In the genomic region with DNA sequence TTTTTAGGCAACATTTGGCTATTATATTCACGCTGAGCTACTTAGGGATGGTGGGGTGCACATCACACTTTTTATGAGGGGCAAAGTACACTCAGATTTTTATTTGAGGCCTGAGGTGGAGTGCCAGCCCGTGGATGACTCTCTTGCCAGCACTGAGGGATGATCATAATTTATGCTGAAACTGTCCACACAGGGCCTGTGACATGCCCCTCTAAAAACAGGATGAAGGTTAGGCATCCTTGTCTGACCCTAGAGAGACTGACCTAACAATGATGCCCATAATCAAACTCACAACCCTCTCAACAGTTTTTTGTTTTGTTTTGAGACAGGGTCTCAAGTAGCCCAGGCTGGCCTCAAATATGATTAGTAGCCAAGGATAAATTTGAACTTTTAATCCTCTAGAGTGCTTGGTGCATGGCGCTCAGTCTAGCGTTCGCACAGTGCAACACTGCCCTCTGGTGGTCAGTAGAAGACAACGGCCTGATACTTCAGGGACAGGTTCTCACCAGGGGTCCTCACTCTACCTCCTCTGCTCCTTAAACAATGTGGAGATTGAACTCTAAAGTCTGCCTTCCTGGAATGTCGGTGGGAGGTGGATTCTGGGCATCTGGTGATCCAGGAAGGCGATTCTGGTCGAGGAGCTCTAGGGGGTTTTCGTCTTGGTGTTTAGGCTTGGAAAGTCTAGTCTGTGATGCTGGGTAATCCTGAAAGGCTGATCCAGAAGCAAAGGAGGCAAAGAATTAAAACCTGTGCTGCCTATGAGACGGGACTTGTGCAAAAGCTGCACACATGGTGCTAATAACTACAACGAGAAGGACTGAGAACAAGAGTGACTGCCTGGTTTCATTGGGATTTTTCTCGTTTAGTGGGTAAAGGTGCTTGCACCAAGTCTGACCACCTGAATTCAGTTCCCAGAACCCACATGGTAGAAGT, we compare ENCODE assay signal across 8 mouse cellular contexts. TPM values are rescaled to one million over a fixed set of nuclear protein-coding genes. Genes with fewer than 3 reads are reported as not detected.
DNase-seq lines count a peak whose midpoint lies in the region; ATAC-seq and TF ChIP-seq lines count a peak whose summit lies in the region.

No protein-coding gene starts in this region.

- H3K27me3 ChIP-seq in heart, embryonic 10.5 days (ENCODE audit: insufficient read depth, poor library complexity, severe bottlenecking): peaks cover 8% of the 10 kb centered on the region; the same call in 1 of the 2 replicates
- H3K27me3 ChIP-seq in forebrain, embryonic 15.5 days: peaks cover 6% of the 10 kb centered on the region; the same call in 1 of the 2 replicates
- no peaks in the 10 kb centered on the region for H3K27me3 ChIP-seq in limb, embryonic 11.5 days (ENCODE audit: control insufficient read depth, insufficient read depth, low read length)
- H3K27me3 ChIP-seq in midbrain, postnatal 0 days (ENCODE audit: insufficient read depth, low read length): peaks cover 6% of the 10 kb centered on the region

- WGBS in heart, embryonic 10.5 days: 22% methylated on average over 13 of the region's 13 CpGs
- WGBS in forebrain, embryonic 15.5 days: 20% methylated on average over 13 of the region's 13 CpGs
- WGBS in limb, embryonic 11.5 days: 15% methylated on average over 13 of the region's 13 CpGs
- WGBS in midbrain, postnatal 0 days: 24% methylated on average over 13 of the region's 13 CpGs

- ATAC-seq in forebrain, embryonic 15.5 days (replicated peaks): peak; percentile 90
- ATAC-seq in inflammation-experienced regulatory T-cells, adult 6 months: peak; percentile 70
- 0 out of 2 replicates have a peak, but pooled peaks have one; percentile 36 for ATAC-seq in limb, embryonic 11.5 days (ENCODE audit: insufficient number of reproducible peaks, low FRiP score, low TSS enrichment, low read depth)
- ATAC-seq in midbrain, postnatal 0 days (ENCODE audit: low FRiP score): peak; percentile 63; the same call in 1 of the 2 replicates

- H3K4me1 ChIP-seq in heart, embryonic 10.5 days: peaks cover 15% of the 10 kb centered on the region
- no peaks in the 10 kb centered on the region for H3K4me1 ChIP-seq in forebrain, embryonic 15.5 days
- peaks cover 3% of the 10 kb centered on the region; the same call in 1 of the 2 replicates for H3K4me1 ChIP-seq in limb, embryonic 11.5 days (ENCODE audit: control insufficient read depth, insufficient read depth, low read length)
- H3K4me1 ChIP-seq in midbrain, postnatal 0 days (ENCODE audit: insufficient read depth, low read length): no peaks in the 10 kb centered on the region

- H3K4me2 ChIP-seq in forebrain, embryonic 15.5 days (replicated peaks): no peak overlapping the region
- H3K4me2 ChIP-seq in limb, embryonic 11.5 days (ENCODE audit: low read depth, severe bottlenecking): no peak overlapping the region
- H3K4me2 ChIP-seq in midbrain, postnatal 0 days (ENCODE audit: low read depth, low read length, poor library complexity, severe bottlenecking): no peak overlapping the region

- no peak overlapping the region for H3K9ac ChIP-seq in forebrain, embryonic 15.5 days (replicated peaks)
- H3K9ac ChIP-seq in limb, embryonic 11.5 days (ENCODE audit: low read length): no peak overlapping the region
- H3K9ac ChIP-seq in midbrain, postnatal 0 days (replicated peaks; ENCODE audit: low read length, poor library complexity, severe bottlenecking): no peak overlapping the region

- no peaks in the 10 kb centered on the region for H3K9me3 ChIP-seq in heart, embryonic 10.5 days
- no peaks in the 10 kb centered on the region for H3K9me3 ChIP-seq in forebrain, embryonic 15.5 days
- no peaks in the 10 kb centered on the region; the same call in 1 of the 2 replicates for H3K9me3 ChIP-seq in limb, embryonic 11.5 days (ENCODE audit: control insufficient read depth, low read length)
- H3K9me3 ChIP-seq in midbrain, postnatal 0 days (ENCODE audit: low read length): no peaks in the 10 kb centered on the region

- H3K36me3 ChIP-seq in heart, embryonic 10.5 days: no peaks in the 10 kb centered on the region
- no peaks in the 10 kb centered on the region for H3K36me3 ChIP-seq in forebrain, embryonic 15.5 days
- H3K36me3 ChIP-seq in limb, embryonic 11.5 days (ENCODE audit: control insufficient read depth, insufficient read depth, low read length): no peaks in the 10 kb centered on the region
- H3K36me3 ChIP-seq in midbrain, postnatal 0 days (ENCODE audit: insufficient read depth, low read length): no peaks in the 10 kb centered on the region

- no peak overlapping the region for H3K27ac ChIP-seq in heart, embryonic 10.5 days
- no peak overlapping the region for H3K27ac ChIP-seq in forebrain, embryonic 15.5 days (replicated peaks)
- no peak overlapping the region for H3K27ac ChIP-seq in limb, embryonic 11.5 days (replicated peaks; ENCODE audit: low read depth, low read length)
- H3K27ac ChIP-seq in midbrain, postnatal 0 days (ENCODE audit: low read depth, low read length): no peak overlapping the region

- no peak overlapping the region for H3K4me3 ChIP-seq in heart, embryonic 10.5 days
- no peak overlapping the region for H3K4me3 ChIP-seq in forebrain, embryonic 15.5 days
- H3K4me3 ChIP-seq in limb, embryonic 11.5 days (ENCODE audit: low read depth, low read length): no peak overlapping the region
- H3K4me3 ChIP-seq in midbrain, postnatal 0 days (ENCODE audit: low read depth, low read length): no peak overlapping the region

- peak; percentile 54 to 80 for DNase-seq in heart, adult 18-20 months
- no peak for DNase-seq in heart, embryonic 10.5 days (ENCODE audit: low spot score)
- peak; percentile 54 for DNase-seq in cerebellum, adult 11-12 months
- peak; percentile 84 for DNase-seq in limb, embryonic 11.5 days (ENCODE audit: low spot score)
- DNase-seq in midbrain, postnatal 0 days (ENCODE audit: low spot score): peak; percentile 86
- DNase-seq in spleen, postnatal 36 days (ENCODE audit: low spot score in 2 of 2): peak; percentile 13 to 22

- peak; percentile 93 for TF ChIP-seq CTCF in midbrain, postnatal 0 days (IDR thresholded peaks at IDR 0.05)

RNA-seq across cellular contexts. Expression of gene Hsd17b3, which starts 52.7 kb away (rescaled TPM):
- not detected for total RNA-seq in heart, adult 18-20 months (2021)
- not detected in 2 replicates for polyA plus RNA-seq in heart, embryonic 10.5 days (2016; fragmentation: Nextera tagmentation; extraction: Ambion mirVana)
- polyA plus RNA-seq in forebrain, embryonic 15.5 days (2015; fragmentation: Nextera tagmentation; extraction: Ambion mirVana): not detected in 2 replicates
- not detected for polyA plus RNA-seq in inflammation-experienced regulatory T-cells, adult 6 months (2017; shearing (Covaris generic))
- polyA plus RNA-seq in limb, embryonic 11.5 days (2014; fragmentation: Nextera tagmentation; extraction: Ambion mirVana): not detected in 2 replicates
- total RNA-seq in midbrain, postnatal 0 days (2014; rRNA removed): not detected in 2 replicates
- not detected in 2 replicates for polyA plus RNA-seq in midbrain, postnatal 0 days (2015; fragmentation: Nextera tagmentation; extraction: Ambion mirVana)

Comparison
In these comparisons a context has a peak if more than half of its experiments do, and no peak if none do; other contexts are left out.
1. ATAC-seq: peak in every context shown above with its lines; median percentile 90 in forebrain, embryonic 15.5 days; 70 in inflammation-experienced regulatory T-cells, adult 6 months; 63 in midbrain, postnatal 0 days; 36 in limb, embryonic 11.5 days.